Mouse (Mus musculus) urinary bladder, adult 18-20 months (tissue): ENCODE results near the gene Ddx25.

Source experiments
- DNase-seq, 2 experiments: peaks; one replicate each; pipeline ENCODE4 v3.0.0; 2022; ENCODE audit warnings: low spot score in 2 of 2, mixed read lengths in 2 of 2

The Ddx25 gene

DNA sequence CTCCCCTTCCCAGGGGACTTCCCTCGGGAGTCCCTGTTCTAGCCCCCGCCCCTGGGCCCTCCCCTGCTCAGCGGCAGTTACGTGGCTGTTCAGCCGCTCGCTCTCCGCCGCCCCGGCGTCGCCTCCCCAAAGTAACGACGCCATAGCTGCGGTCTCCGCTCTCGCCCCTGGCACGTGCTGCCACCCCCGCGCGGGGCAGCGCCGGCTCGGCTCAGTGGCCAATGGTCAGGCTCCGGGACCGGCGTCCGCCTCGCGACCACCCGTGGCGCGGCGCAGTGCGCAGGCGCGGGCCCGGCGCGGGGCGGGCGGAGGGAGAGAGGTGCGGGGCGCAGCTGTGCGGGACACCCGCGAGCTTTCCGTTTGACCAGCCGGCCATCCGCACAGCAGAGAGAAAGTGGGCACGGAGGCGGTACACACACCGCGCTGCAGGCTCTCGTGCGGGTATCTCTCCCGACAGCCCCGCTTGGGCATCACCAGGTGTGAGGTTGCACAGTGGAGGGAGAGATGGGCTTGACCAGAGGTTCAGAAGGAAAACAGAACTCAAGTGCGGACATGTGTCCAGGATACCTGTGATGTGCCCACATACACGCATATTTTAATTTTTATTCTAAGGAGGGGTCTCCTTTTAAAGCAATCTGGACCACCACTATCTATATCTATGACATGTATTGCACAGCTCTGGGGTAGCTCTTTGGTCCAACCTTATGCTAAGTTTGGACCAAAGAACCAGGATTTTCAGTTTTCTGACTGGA is at the start of gene Ddx25, which contains the start of gene Pus3:
Ddx25 (minus strand) TSS at position 272 of the 752 bp plus-strand sequence.
Pus3 (plus strand) TSS at position 339 of the 752 bp plus-strand sequence.
- DNase-seq = no peak

DNA sequence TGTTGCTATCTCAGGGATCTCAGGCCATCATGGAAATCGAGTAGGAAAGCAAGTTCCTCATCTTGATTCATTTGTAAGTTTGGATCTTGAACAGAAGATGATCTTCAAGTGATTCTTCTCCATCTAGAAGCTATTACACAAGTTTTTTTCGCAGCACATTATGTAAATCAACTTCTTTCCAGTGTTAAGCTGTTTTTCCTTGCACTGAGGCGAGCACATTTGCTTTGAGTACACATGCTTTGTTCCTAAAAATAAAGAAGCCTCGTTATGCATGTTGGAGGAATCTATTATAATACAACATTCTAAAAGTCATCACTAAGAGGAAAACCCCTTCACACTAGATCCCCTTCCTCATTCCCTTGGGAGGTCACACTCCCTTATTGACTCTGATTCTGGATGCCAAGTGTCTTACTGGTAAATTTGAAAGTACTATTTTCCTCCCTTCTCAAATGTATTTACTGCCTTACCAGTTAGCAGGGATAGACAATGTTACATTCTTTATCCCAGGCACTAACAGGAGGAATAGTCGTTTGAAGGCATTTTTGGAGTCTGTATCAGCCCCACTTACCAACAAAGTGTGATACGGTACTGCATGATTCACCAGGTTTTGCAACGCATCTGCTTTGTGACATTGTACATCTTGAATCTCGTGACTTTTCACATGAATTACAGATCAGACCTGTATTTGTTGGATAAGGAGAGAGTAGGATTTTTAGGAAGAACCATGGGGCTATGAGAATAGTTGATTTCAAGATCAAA is 49.5 kb upstream of the Ddx25 start:
- DNase-seq = no peak

DNA sequence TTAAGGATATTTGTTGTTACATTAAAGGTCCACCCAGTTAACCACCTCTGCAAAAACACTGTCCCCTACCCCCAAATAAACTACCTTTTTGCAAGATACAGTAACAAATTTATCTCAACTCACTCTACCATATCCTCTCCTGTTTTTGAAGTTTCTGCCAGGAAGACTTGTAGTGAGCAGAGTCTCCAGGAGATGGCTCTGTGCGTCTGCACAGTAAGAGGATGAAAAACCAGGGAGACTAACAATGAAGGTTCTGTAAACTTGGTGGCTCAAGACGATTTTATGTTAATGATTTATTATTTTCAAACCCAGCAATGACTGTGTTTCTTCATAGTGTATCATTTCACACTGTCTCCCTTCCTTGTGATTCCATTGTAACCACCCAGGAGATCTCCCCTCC is 34.6 kb upstream of the Ddx25 start:
- DNase-seq = no peak

DNA sequence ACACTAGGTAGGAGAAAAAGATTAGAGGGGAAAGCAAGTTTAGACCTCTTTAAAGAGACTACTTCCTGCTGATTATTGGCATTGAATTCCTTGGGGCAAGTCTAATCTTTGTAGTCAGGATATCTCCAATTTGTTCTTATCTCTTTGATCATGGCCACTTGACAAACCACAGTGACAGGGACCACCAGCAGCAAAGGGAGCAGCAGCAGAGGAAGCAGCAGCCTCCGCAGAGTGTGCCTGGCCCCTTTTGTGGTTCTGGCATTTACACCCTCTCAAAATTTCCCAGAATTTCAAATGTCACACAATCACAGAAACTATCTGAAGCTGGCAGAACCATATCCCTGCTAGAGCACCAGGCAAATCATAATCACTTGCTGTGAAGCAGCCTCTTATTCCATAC is 29.3 kb upstream of the Ddx25 start:
- no peak for DNase-seq

DNA sequence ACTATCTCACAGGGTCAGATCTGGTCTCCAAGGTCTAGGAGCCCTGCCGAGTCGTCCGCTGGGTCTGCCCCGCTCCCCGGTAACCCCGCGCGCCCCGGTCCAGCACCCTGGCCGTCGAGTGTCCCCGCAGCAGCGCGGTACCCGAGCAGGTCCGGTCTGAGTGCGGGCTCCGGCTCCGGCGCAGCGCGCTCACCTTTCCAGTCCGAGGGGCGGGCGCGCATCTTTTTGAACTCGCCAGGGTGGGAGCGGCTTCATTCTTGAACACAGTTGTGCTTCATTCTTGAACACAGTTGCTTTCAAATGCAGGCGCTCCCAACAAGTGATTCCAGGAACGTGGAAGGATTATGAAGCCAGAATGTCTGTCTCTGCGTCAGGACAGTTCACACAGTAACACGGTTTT is 16.1 kb upstream of the Ddx25 start:
- no peak for DNase-seq

DNA sequence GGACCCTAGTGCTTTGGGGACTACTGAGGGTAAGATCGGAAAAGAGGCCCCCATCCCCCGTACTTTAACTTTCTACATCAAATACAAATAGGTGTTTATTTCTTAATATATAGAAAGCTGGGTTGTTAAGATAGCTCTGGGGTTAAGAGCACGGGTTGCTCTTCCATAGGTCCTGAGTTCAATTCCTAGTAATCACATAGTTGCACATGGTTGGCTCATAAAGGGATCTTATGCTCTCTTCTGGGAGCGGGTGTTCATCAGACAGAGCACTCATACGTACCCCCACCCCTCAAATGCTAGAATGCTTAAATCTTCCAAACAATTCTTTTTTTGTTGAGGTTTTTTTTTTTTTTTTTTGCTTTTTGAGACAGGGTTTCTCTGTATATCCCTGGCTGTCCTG is 12.3 kb upstream of the Ddx25 start:
- DNase-seq = no peak

DNA sequence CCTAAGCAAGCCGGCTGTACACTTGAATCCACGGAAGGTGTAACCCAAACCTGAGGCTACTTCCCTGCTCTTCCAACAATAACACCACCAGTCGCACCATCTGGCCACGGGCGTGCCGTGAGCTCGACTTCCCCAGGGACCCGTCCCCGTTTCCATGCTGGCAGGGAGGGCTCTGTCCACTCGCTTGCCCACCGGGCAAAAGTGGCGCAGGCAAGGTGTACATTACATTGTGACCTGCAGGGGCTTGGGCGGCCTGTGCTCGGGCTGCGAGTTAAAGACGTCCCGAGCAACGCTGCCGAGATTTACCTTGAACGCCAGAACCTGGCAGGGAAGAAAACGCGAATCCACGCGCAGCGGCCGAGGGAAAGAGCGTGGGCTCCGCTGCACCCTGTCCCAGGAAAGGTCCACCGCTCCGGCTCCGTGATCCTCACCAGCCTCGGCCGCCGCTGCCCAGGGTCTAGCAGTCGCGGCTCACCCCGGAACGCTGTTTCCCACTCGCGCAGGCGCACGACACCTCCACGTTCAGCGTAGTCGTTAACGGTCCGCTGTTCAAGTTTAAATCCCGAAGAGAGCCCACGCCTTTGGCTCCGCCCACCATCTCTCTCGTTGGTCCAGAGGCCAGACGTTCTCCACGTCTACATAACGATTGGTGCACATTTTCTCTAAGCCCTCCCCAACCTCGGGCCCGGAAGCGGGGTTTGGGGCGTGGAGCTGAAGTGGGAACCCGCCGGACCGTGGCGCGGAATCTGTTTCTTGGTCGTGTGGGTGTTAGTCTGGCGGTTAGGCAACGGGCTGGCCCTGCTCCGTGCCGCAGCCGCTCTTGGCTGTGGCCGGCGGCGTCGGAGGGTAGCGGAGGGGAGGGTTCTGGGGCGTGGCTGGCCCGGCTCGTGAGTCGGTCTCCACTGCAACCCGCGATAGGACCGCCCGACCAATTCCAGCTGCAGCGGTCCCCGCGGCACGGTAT is 11.5 kb upstream of the Ddx25 start, which contains the start of the genes Pate2 and Hyls1:
Pate2 (plus strand) TSS at position 714 of the 964 bp plus-strand sequence.
Hyls1 (minus strand) TSS at position 828 of the 964 bp plus-strand sequence.
- DNase-seq = peak; percentile 86 to 89

DNA sequence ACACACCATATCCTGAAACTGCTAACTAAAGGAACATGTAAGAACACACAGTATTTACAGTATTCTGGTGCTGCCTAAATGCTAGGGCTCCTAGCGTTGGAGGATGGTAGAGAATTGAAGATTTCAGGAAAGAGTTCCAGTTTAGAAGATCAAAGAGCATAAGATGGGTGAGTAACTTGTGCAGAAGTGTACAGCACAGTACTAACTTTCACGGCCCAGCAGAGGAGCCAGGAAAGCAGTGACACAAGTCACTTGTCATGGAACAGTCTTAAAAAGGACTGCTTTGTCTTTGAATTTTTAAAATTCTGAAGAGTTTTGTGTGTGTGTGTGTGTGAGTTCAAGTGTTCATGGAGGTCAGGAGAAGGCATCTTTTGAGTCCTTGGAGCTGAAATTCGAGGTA is 9.7 kb upstream of the Ddx25 start:
- no peak for DNase-seq

DNA sequence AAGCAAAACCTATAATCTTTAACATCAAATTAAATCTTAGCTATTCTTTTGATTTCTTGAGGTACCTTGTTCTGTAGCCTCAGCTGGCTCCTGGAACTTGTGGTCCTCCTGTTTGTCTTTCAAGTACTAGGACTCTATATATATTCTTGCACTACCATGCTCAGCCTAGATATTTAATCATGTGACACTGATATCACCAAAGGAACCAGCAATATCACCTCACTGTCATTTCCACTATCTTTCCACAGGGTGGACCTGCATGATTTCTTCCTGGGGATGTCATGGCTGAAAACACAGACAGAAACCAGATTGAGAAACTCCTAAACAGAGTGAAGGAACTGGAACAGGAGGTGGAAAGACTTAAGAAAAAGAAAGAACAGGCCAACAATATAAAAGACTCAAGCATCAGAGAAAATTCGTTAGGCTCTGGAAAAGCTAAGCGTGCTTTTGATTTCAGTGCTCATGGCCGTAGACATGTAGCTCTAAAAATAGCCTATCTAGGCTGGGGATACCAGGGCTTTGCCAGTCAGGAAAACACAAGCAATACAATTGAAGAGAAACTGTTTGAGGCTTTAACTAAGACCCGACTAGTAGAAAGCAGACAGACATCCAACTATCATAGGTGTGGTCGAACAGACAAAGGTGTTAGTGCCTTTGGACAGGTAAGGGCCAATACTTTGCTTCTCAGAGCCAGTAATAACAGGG is 6.4 kb upstream of the Ddx25 start:
- DNase-seq = no peak

DNA sequence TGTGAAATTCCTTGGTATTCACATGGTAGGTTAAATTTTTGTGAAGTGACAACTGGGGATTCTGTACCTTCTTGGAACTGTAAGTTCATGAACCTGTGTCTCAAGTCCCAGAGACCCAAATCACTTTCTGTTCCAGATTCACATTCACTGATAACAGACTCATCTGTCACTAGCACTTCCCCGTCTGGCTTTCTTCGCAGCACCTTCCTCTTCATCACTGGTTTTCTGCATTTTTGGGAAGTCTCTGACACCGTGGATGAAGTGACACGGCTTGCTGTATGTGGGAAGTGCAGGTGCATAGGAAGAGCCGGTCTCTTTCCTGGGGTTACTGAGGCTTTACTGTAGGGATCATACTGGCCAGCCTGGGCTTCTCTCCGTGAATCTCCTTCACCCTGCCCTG is 3.3 kb upstream of the Ddx25 start:
- DNase-seq = no peak

DNA sequence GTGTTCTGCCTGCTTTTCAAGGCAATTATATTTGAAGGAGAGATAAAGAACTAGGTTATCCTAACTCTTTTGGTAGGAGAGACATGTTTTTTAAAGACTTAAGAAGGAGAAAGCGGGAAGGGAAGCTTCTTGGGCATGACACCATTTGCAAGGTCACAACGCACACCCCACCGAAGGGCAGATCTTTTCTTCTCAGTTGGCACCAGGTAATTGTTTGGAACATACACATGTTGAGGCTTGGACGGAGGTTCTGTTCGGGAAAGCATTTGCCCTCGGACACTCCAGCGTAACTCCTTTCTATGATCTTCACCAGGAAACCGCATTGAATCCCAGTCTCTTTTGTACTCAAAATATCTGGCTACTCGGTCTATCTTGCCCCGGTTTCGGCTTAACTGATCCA is 2.7 kb upstream of the Ddx25 start:
- no peak for DNase-seq

DNA sequence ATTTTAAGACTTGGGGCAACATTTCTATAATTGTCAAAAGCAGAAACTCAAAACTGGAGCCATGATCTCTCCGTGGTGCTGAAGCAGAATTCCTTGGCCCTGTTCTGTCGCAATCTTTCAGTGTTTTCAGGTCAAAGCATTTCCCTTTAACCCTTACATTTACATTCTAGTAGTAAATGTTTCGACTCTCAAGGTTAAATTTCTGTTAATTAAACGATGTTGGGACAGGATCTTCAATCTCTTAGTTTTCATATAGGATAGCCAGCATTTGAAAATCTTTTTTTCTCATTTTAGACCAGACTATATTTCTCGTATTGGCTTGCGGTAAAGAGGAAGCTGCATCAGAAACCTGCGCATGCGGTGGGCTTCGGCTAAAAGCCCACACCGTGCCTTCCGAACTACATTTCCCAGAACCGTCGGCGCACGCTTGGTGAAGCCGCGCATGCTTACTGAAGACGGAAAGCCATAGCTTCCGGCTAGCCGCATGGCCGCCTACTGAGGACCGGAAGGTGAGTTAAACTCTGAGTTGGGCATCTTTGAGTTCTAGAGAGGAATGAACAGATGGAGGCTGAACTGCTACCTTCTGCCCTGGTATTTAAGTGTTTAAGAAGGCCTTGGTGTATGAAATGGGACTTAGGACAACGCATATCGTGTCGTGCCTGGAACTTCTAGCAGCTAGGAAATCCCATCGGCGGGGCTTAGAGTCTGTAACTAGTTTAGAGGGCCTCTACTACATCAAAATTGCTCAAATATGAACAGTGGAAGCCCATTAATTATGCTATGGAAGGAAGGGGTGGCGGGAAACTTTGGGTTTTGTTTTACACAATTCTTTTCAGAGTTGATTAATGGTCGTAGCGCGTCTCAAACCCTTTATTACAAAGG is 922 bp upstream of the Ddx25 start:
- DNase-seq = peak; percentile 49 to 52

DNA sequence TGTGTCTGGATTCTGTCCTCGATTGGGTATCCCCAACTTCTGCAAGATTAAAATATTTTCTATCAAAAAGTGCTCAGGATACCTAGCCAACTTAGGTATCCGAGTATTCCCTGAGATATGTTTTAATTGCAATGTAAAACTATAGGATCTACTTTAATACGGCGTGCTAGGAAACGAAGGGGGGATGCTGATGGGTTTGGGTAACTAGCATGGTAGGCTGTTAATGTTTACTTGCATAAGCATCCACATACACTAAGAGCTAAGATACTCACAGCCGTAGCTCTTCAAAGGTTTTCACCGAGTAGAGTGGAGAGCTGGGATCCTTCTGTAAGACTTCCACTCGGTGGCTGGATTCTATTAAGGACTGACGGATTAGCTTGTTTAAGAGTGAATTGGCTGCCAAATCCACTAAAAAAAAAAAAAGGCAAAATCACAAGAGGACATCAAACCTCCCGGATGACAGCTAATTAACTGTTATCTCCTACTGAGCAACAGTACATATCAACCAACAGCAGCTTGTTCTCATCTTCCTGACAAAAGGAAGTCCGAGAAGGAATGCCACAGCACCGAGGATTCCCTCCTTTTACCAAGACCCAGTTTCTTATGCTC is 1.7 kb downstream of the Ddx25 start:
- DNase-seq = no peak

DNA sequence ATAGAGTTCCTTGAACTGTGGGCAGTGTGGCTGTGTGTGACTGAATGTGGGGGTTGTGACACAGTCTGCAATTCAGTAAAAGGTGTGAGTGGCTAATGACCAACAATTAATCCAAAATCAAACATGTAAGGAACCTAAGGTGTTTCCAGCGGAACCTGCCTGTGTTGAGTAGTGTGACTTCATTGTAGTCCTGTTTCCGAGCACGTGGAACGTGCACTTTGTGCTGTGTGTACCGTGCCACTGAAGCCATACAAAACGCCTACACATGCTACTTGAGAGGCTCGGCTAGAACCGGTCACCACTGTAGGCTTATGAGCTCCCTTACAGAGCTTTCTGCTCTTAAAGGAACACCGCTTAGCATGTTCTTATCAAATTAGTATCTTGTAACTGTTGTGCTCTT is 9.9 kb downstream of the Ddx25 start:
- DNase-seq = no peak

DNA sequence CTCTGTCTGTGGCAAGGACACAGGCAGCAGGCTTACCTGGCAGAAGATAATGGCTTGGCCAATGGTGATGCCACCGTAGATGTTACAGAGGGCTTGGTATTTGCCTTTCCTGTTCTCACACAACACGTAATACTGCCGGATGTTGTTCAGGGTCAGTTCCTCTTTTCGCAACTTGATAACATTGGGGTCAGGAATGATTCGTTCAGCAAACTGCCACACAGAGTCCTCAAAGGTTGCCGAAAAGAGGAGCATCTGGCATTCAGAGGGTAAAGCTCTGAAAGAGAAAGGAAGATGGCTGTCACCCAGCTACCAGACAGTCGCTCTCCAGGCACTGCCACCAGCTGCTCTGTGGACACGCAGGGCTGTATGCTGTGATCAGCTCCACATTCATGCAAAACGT is 11.6 kb downstream of the Ddx25 start:
- DNase-seq = no peak

DNA sequence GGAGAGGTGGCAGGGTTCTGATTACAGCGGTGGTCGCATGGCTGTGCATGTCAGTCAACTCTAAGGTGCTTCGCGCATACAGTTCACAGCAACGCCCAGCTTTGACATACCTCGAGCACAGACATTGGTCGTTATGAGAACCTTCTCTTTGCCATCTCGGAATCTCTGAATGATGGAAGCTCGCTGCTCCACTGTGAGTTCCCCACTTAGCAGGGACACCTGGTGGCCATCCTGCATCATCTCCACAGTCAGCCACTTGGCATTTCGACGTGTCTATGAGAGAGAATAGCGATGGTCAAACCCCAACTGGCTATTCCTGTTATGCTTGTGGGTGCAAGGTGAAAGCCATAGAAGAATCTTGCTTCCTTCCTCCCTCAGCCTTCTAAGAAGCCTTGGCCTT is 12.6 kb downstream of the Ddx25 start:
- DNase-seq = no peak

DNA sequence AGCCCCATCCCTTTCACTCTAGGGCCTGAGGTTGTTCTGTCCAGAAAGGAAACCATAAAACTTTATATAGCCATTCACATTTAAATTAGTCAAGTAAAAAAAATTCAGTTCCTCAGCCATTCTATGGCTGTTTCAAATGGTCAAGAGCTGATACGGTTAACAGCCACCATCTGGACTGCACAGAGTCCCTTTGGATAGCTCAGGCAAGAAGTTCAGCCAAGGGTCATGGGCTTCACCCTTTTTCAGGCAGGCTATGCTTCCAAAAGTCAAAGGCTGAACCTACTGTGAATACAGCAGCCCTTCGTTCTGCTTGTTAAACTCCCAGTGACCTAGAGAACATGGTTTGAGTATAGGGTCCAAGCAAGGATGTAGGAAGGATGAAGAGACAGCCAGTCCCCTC is 13.7 kb downstream of the Ddx25 start:
- DNase-seq = no peak

DNA sequence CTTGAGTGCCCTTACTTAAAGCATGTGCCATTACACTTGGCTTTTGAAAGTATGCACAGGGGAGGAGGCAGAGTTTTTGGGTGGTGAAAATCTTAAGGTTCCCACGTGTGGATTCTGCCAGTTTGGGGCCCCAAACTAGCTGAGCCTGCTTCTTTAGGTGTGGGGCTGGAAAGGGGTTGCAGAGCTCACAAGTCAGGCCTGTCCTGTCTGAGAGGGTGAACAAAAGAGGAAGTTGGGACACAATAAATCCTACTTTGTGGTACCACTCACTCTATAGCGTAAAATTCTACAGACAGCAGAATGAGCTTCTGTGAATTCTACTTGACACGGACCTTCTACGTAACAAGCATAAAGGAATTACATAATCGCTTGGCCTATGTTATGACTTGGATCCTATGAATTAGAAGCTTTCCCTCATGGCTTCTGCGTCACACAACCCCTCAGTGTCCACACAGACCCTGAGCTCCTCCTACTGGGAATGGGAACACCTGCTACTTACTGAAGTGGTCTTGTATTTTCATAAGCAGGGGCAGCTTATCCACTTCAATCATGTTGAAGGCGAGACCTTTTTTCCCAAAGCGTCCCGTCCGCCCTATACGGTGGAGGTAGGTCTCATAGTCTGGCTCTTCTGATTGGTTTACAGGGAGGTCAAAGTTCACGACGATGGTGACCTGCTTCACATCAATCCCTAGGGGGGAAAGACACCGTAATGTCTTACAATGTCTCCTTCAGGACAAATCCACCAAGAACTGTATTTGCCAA is 15.0 kb downstream of the Ddx25 start:
- no peak for DNase-seq

DNA sequence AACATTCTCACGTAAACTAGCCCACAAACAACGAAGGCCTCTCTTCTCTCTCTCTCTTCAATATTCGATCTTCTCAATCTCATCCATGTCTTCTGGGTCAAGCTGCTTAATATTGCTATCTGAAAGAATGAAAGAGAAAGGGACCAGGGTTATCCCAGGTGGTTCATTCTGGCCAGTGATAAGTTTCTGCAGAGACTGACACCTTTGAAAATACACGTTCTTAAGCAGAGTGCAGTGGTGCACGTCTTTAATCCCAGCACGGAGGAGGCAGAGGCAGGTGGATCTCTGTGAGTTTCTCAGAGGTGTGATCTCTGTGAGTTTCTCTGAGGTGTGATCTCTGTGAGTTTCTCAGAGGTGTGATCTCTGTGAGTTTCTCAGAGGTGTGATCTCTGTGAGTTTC is 16.4 kb downstream of the Ddx25 start:
- no peak for DNase-seq
